Mouse (Mus musculus) liver, embryonic 14.5 days (tissue): Measurements from ENCODE around the gene Sh2d7. TPM values are rescaled to one million over a fixed set of nuclear protein-coding genes. Genes with fewer than 3 reads are reported as not detected.

ENCODE experiments used
- ATAC-seq: fragments of 200-750 bp; cut with Nextera tagmentation; 2 replicates; pipeline ENCODE4 v1.8.0; 2017; ENCODE audit warnings: moderate number of reproducible peaks, mild to moderate bottlenecking, moderate library complexity; ENCODE audit not compliant: insufficient read depth
- DNase-seq, 3 experiments: peaks; one replicate each; pipeline ENCODE4 v3.0.0-alpha.2; 2012 to 2013; ENCODE audit warnings: low read depth in 3 of 3, low spot score in 3 of 3
- H3K27ac ChIP-seq: fragments of 300-500 bp; sonication (generic); 2 replicates; pipeline ENCODE4 v1.5.1; 2014; ENCODE audit warnings: moderate library complexity, mild to moderate bottlenecking, control low read depth, inconsistent platforms
- H3K27me3 ChIP-seq: fragments of 300-500 bp; sonication (generic); 2 replicates; pipeline ENCODE4 v1.6.1; 2014; ENCODE audit warnings: mild to moderate bottlenecking, low read length, moderate library complexity; ENCODE audit not compliant: control insufficient read depth, insufficient read depth
- H3K36me3 ChIP-seq: fragments of 300-500 bp; sonication (generic); replicated peaks from 2 replicates; pipeline ENCODE4 v1.6.1; 2014; ENCODE audit warnings: low read depth; ENCODE audit not compliant: control insufficient read depth, insufficient read depth
- H3K4me1 ChIP-seq, 2 experiments: fragments of 200-500 bp in 1 of 2; fragments of 300-500 bp in 1 of 2; sonication (generic) in 1 of 2; replicated peaks; 2 replicates each; pipeline ENCODE4 v1.6.1; 2012 to 2014; ENCODE audit warnings: antibody characterized with exemption in 1 of 2, inconsistent platforms in 1 of 2, low read length in 1 of 2; ENCODE audit not compliant: control insufficient read depth in 2 of 2, insufficient read depth in 2 of 2
- H3K4me2 ChIP-seq: fragments of 300-500 bp; sonication (generic); 2 replicates; pipeline ENCODE4 v1.6.1; 2014; ENCODE audit warnings: low read depth, mild to moderate bottlenecking, control low read depth, moderate library complexity
- H3K4me3 ChIP-seq, 2 experiments: fragments of 200-500 bp in 1 of 2; fragments of 300-500 bp in 1 of 2; sonication (generic) in 1 of 2; 2 replicates each; pipeline ENCODE4 v1.5.1; 2012 to 2014; ENCODE audit warnings: low read depth in 2 of 2, low read length in 2 of 2, mild to moderate bottlenecking in 2 of 2, control low read depth in 1 of 2, inconsistent platforms in 1 of 2, moderate library complexity in 1 of 2; ENCODE audit not compliant: insufficient read depth in 1 of 2
- H3K9ac ChIP-seq: fragments of 300-500 bp; sonication (generic); replicated peaks from 2 replicates; pipeline ENCODE4 v1.6.1; 2014; ENCODE audit warnings: mild to moderate bottlenecking, control low read depth, moderate library complexity
- H3K9me3 ChIP-seq: fragments of 300-500 bp; sonication (generic); 2 replicates; pipeline ENCODE4 v1.6.1; 2016; ENCODE audit warnings: low read length, mixed read lengths; ENCODE audit not compliant: control insufficient read depth
- CTCF ChIP-seq: IDR thresholded peaks from 2 replicates; pipeline ENCODE4 v1.5.1; 2016; ENCODE audit warnings: antibody characterized with exemption, low read depth, control low read depth
- EP300 ChIP-seq: IDR thresholded peaks from 2 replicates; pipeline ENCODE4 v1.6.1; 2016; ENCODE audit warnings: antibody characterized with exemption, low read depth
- WGBS: fragments of 180-500 bp; shearing (Covaris S2); extraction: QIAGEN DNeasy Blood & Tissue Kit; methylation state at CpG from one replicate; pipeline ENCODE4 v1.1.7; 2014; ENCODE audit not compliant: insufficient replicate concordance; 5-methylcytosine and 5-hydroxymethylcytosine counted together
- polyA plus RNA-seq, 2 experiments: library from polyadenylated mRNA; depleted of rRNA in 1 of 2; stranded (reverse) in 1 of 2; unstranded in 1 of 2; fragments of >200 nt; fragmentation: Nextera tagmentation in 1 of 2; extraction: Ambion mirVana in 1 of 2; gene quantifications; 2 replicates each; pipeline versions ENCODE4 v1.2.1 to v1.2.3; 2012 to 2014

Gene Sh2d7
- polyA plus RNA-seq, 2 experiments = not detected

- no peaks in the 10 kb centered on the region for H3K4me1 ChIP-seq
- H3K4me2 ChIP-seq = no peak overlapping the region
- ATAC-seq (no peak), DNase-seq (no peak)
- H3K27ac ChIP-seq = no peak overlapping the region
- H3K36me3 ChIP-seq = no peaks in the 10 kb centered on the region
- TF ChIP-seq EP300 (no peak), CTCF (no peak)
- 50% methylated on average over 7 of the region's 7 CpGs for WGBS
- no peaks in the 10 kb centered on the region for H3K9me3 ChIP-seq
- H3K27me3 ChIP-seq = no peaks in the 10 kb centered on the region
- H3K4me3 ChIP-seq = no peak overlapping the region
- H3K9ac ChIP-seq = no peak overlapping the region
Measured at GRCm38 (mm10) chr9:54518921-54519320, 19.9 kb upstream of the Sh2d7 start.

- H3K27ac ChIP-seq = no peak overlapping the region
- H3K4me2 ChIP-seq = no peak overlapping the region
- H3K27me3 ChIP-seq = no peaks in the 10 kb centered on the region
- WGBS = 56% methylated on average over 4 of the region's 4 CpGs
- H3K36me3 ChIP-seq = no peaks in the 10 kb centered on the region
- H3K9me3 ChIP-seq = no peaks in the 10 kb centered on the region
- no peak overlapping the region for H3K9ac ChIP-seq
- ATAC-seq (no peak), DNase-seq (no peak)
- no peaks in the 10 kb centered on the region for H3K4me1 ChIP-seq
- H3K4me3 ChIP-seq = no peak overlapping the region
- TF ChIP-seq EP300 (no peak), CTCF (no peak)
Measured at GRCm38 (mm10) chr9:54520286-54520685, 18.5 kb upstream of the Sh2d7 start.

GRCm38 (mm10) chr9:54527694-54528093 is 11.1 kb upstream of the Sh2d7 start:
- no peak for ATAC-seq
- Histone ChIP-seq H3K4me3 (no peak overlapping the region), H3K9me3 (no peaks in the 10 kb centered on the region), H3K9ac (no peak overlapping the region), H3K4me1 (no peaks in the 10 kb centered on the region), H3K36me3 (no peaks in the 10 kb centered on the region), H3K27ac (no peak overlapping the region), H3K4me2 (no peak overlapping the region), H3K27me3 (no peaks in the 10 kb centered on the region)
- TF ChIP-seq CTCF (no peak), EP300 (no peak)
- WGBS = 50% methylated on average over 7 of the region's 7 CpGs
- DNase-seq = no peak

GRCm38 (mm10) chr9:54529950-54530349 is 8.8 kb upstream of the Sh2d7 start:
- H3K27ac ChIP-seq = no peak overlapping the region
- 49% methylated on average over 2 of the region's 2 CpGs for WGBS
- H3K9ac ChIP-seq = no peak overlapping the region
- no peak for DNase-seq
- no peak for TF ChIP-seq EP300
- TF ChIP-seq CTCF = no peak
- H3K9me3 ChIP-seq = no peaks in the 10 kb centered on the region
- H3K4me3 ChIP-seq = no peak overlapping the region
- H3K36me3 ChIP-seq = no peaks in the 10 kb centered on the region
- H3K4me2 ChIP-seq = no peak overlapping the region
- no peaks in the 10 kb centered on the region for H3K27me3 ChIP-seq
- ATAC-seq = no peak
- no peaks in the 10 kb centered on the region for H3K4me1 ChIP-seq

GRCm38 (mm10) chr9:54530836-54531235 is 7.9 kb upstream of the Sh2d7 start:
- Histone ChIP-seq H3K27me3 (no peaks in the 10 kb centered on the region), H3K36me3 (no peaks in the 10 kb centered on the region), H3K9me3 (no peaks in the 10 kb centered on the region), H3K4me3 (no peak overlapping the region), H3K9ac (no peak overlapping the region), H3K27ac (no peak overlapping the region), H3K4me2 (no peak overlapping the region), H3K4me1 (no peaks in the 10 kb centered on the region)
- ATAC-seq (no peak), DNase-seq (no peak)
- 63% methylated on average over 6 of the region's 6 CpGs for WGBS
- no peak for TF ChIP-seq CTCF
- TF ChIP-seq EP300 = no peak

GRCm38 (mm10) chr9:54531421-54531820 is 7.4 kb upstream of the Sh2d7 start:
- no peak for ATAC-seq
- Histone ChIP-seq H3K9me3 (no peaks in the 10 kb centered on the region), H3K4me3 (no peak overlapping the region), H3K4me2 (no peak overlapping the region), H3K36me3 (no peaks in the 10 kb centered on the region), H3K27me3 (no peaks in the 10 kb centered on the region), H3K9ac (no peak overlapping the region), H3K27ac (no peak overlapping the region), H3K4me1 (no peaks in the 10 kb centered on the region)
- no peak for DNase-seq
- TF ChIP-seq CTCF = no peak
- no peak for TF ChIP-seq EP300
